Mouse (Mus musculus) gastrocnemius, postnatal 36 days (tissue): ENCODE data around the gene Marc1. TPM values are rescaled to one million over a fixed set of nuclear protein-coding genes. Genes with fewer than 3 reads are reported as not detected.
A peak's percentile ranks its signal among the peaks of the same experiment; 100 is the strongest.

Experiments
- DNase-seq, 2 experiments: peaks; one replicate each; pipeline ENCODE4 v3.0.0; 2022
- intact Hi-C: fragments of 180-260 bp; cut with DNase I; formaldehyde crosslinking; loops from one replicate; pipeline ENCODE4 v1.15.1; 2025
- total RNA-seq, 2 experiments: library from RNA; stranded (reverse); gene quantifications; 2 replicates each; pipeline ENCODE4 v1.2.3; 2021

The Marc1 gene
- total RNA-seq, 2 experiments from 2014 or later = 0.22 to 0.36 TPM

DNA sequence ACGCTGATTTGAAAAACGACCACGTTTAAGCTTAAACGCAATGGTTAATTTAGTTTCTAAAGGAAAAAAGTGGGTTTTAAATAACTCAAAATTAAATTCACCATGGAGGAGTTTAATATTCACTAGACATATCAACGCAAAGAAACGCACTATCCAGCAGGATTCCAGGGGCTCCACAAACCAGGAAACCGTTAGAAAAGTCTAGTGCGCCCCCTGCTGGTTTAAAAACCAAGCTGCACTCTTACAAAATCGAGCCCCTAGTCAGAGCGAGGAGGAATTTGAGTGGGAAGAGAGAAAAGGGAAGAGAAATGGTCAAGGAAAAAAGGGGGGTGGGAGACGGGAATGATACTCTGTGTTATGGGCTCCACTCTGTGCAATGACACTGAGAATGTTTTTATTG is 14.0 kb upstream of the Marc1 start:
- intact Hi-C loops = loop anchor here (10.0 kb wide), 1 partner anchor 370 kb away; no protein-coding TSS in a partner anchor
- DNase-seq = peak in 1 of 2 experiments; percentile 31

DNA sequence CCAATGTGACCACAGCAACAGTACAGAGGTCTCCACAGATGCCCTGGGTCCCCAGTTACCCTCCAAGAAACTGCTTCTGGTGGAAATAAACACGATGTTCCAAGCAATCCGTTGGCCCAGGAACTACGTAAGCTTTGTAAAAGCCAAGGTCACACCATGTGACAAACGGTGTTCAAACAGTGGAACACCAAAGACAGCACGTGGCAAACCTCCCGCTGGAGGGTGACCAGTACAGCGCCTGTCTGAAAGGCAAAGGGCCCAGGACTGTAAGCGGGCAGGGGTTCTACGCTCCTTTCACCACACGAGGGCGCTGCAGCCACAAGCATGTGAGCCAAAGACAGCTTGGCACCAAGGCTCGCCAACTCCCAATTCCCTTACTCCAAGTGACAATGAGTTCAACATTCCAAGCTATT is 13.3 kb upstream of the Marc1 start:
- intact Hi-C loops = loop anchor here (10.0 kb wide), 1 partner anchor 370 kb away; no protein-coding TSS in a partner anchor

DNA sequence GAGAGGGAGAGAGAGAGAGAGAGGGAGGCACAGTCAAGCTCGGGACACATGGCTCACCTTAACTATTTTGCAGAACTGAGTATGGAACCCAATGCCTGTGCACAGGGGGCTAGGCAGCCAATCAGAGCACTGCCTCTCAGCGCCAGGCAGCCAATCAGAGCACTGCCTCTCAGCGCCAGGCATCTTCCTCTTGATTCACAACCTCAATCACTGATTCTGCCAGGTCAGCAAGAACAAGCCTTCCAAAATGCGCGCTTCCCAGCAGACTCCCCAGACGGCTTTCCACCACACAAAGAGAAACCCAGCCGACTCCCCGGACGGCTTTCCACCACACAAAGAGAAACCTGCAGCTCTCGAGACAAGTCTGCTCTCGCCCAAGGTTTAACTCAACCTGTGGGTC is 11.6 kb upstream of the Marc1 start:
- intact Hi-C loops = loop anchor here (10.0 kb wide), 1 partner anchor 372 kb away; no protein-coding TSS in a partner anchor
- DNase-seq = no peak

More for the DNA sequence above, 13.3 kb upstream of the Marc1 start:
- peak; percentile 92 for DNase-seq

DNA sequence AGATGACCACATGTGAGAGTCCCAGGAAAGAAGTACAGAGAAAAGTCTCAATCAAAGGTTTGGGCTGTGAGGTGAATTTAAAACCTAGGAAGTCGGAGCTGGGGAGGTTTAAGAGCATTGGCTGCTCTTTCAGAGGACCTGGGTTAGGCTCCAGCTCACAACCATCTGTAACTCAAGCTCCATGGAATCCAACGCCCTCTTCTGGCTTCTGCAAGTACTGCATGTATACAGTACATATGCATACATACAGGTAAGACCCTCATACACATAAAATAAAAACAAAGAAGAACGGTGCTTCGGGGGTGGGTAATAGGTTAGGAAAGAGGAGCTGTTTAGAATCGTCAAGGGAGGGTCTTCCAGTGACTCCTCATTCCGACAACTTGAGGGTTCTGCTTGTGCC is 6.7 kb upstream of the Marc1 start:
- DNase-seq = no peak
- intact Hi-C loops = no loop called here

DNA sequence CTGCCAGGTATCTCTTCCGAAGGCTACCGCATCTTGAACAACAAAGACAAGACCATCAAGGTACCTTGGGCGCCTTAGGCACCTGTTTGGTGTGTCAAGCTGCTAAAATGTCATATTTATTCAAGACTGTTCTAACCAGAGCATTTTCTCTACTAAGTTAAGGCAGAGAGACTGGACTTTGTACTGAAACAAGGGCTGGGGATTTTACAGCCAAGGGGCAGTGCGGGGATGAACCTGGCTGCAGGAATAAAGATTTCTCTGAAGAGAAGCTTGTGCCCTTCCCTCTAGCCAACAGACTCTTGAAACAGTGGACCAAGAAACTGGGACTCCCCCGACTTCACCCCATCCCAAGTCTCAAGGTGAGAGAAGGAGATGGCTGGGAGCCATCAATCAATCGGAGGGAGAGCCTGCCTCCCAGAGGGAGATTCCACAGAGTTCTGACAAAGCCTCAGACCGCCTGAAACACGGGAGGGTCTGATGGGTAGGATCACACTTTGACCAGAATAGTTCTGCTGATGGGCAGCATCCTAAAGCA is 670 bp upstream of the Marc1 start:
- DNase-seq = no peak
- intact Hi-C loops = no loop called here

DNA sequence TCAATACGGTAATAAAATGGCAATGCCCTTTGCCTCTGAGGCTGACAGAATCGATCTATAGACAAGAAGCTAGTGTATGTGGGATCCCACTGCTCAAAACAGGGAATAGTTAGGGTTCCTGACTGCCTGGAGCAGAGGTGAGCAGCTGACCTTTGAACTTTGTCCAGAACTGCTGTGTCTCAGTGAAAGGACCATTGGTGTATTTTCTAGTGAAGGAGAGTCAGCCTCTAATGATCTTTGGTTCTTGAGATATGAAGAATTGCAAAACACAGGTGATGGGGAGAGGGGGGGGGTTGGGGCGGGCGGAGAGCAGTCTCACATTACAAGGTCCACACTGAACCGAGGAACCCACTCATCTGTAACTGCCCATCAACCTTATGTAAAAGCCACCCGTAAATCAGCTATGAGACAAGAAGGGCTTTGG is 1.5 kb downstream of the Marc1 start:
- no peak for DNase-seq
- intact Hi-C loops = no loop called here

DNA sequence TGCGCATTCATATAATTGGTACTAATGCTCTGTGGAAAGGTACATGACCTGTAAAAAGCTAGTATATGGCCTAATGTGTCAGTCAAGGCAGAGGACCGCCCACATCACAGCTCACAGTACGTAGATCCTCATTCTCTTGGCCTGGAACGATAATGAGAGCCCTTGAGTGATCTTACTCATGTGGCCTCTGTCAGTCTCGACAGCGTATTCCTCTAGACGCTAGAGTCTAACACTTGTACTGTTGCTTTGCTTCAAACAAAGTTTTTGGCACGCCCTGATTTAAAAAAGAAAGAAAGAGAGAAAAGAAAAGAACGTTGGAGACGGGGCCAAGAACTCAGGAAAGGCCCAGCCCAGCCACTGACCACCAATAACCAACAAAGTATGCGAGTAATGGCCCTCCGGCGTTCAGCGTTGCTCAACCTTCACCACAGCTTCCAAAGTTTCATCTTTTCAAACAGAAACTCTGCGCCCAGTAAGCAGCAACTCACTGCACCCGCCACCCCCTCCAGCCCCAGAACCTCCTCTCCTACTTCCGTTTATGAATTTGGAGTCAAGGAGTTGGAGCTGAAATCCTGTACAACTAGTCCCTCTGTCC is 2.6 kb downstream of the Marc1 start:
- DNase-seq = no peak
- intact Hi-C loops = no loop called here

DNA sequence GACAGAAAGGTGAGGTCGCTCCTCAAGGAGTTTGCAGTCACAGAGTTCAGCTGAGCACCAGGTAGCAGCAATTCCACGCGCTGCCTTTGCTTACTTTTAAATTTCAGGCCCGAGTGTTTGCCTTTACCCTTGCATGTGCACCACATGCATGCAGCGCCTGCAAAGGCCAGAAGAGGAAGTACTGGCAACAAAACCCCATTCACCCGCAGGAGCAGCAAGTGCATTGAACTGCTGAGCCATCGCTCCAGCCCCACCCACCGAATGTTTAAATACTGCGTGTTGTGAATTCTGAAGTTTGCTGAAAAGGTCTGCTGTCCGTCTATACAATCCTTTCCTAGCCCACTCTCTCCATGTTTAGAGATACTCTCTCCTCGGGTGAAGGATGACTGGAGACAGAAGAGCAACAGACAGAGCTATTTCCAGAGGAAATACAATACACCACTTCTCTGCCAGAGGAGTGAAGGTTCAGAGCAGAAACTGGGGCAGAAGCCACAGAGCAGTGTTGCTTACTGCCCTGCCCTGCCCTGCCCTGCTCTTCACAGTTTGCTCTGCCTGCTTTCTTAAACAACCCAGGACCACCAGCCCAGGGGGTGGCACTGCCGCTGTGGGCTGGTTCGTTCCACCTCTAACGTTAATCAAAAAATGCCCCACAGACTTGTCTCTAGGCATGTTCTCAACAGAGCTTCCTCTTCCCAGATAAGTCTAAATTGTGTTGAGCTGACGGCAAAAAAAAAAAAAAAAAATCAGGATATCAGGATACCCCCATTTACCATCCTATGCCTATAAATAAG is 3.3 kb downstream of the Marc1 start:
- intact Hi-C loops = no loop called here
- DNase-seq = no peak

DNA sequence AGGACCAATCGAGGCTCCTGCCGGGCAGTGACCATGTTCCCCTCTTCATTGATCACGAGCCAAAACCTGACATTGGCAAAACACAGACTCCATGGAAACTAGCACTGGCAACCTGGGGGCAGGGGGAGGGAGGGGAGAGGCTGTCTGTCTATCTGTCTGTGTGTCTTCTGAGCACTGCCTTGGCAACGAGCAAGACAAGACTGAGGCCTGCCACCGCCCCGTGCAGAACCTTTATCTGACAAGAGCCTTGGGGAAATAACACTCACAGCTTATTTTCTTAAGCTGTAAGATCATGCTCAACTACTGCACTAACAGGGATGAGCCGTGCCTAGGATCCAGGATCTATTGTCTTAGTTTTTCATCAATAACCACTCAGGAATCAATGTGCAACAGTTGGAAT is 4.0 kb downstream of the Marc1 start:
- DNase-seq = no peak
- intact Hi-C loops = no loop called here

DNA sequence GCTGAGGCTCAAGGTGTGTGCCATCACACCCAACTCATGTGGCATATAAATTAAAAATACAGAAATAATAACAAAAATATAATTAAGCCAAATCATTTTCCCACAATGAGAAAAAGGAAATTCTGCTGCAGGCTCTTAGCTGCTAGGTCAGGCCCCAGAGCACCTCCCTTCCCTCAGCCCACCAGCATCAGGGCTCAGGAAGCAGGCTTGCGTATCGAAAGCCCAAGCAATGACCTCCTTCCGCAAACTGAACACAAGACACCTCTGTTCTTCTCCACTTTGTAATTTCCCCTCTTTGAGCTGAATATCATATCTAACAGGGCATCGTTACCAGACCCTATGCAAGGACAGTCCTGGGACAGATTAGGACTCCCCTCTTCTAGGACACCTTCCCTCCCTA is 5.4 kb downstream of the Marc1 start:
- intact Hi-C loops = no loop called here
- no peak for DNase-seq

DNA sequence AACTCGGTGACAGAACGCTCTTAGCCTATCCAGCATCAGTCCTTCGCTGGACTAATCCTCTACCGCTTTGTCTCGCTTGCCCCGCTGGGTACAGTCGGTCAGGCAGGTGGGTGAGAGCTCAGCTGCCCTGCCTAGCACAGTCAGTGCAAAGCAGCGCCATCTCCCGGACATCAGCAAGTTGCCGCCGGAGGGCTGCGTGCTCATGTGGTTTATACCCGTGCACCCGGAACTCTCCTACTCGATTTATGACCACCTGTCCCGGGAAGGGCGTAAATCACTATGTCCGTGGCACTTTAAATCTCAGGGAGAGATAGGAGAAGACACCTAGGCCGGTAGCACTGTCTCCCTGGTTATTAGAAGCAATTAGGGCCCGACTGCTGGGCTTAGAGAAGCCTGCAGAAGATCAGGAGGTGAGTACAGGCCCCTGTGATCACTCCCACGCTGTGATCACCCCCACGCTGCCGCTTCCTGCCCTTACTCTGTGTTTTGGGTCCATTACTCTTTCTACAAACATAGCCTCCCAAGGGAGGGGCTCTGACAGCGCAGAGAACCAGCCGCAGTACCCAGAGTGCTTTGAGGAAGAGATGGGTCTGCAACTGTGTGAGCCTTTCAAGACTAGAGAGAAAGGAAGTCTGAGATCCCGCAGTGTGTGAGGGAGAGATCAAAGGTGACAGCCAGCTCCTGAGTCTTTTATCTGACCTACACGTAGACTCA is 17.8 kb downstream of the Marc1 start:
- peak in 1 of 2 experiments; percentile 39 for DNase-seq
- intact Hi-C loops = loop anchor here (5.0 kb wide), 1 partner anchor 526 kb away; no protein-coding TSS in a partner anchor

DNA sequence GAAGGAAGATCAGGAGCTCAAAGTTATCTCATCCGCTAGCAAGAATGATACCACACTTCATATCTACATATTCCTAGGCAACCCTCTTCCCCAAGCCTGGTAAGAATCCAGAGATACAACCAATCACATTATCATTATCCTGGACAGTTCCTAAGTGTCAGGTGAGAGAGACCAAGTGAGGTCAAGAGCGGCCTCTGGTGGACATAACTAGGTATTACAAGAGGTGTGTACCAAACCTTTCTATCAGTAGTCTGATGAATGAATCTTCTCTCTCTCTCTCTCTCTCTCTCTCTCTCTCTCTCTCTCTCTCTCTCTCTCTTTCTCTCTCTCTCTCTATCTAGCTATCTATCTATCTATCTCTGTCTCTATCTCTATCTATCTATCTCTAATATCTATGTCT is 20.0 kb downstream of the Marc1 start:
- no peak for DNase-seq
- intact Hi-C loops = loop anchor here (5.0 kb wide), 1 partner anchor 524 kb away; no protein-coding TSS in a partner anchor

DNA sequence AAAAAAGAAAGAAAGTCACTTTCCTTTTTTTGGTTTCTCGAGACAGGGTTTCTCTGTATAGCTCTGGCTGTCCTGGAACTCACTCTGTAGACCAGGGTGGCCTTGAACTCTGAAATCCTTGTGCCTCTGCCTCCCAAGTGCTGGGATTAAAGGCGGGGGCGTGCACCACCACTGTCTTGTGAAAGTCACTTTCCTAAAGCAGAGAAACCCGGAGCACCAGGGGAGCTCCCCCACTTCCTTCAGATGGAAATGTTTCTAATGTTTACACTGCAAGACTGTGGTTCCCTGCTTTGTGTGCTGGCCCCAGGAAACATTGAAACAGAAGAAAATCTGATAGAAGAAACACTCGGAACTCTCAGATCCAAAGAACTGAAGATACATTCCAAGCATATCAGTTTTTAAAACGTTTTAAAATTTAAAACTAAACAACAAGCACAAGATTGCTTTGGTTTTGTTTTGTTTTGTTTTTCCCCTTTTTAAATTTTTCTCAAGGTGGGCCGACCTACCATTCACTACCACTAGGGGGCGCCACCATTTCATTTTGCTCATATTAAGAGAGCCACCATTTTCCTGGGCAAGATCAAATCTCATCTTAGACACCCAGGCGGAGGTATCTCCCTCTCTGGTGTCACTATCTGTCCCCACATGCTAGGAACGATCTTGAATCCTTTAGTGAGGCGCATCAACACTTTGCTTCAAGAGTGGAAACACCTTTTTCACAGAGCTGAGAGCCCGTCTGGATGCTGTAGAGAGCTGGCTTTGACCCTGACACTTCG is 24.5 kb downstream of the Marc1 start:
- no peak for DNase-seq
- intact Hi-C loops = no loop called here

DNA sequence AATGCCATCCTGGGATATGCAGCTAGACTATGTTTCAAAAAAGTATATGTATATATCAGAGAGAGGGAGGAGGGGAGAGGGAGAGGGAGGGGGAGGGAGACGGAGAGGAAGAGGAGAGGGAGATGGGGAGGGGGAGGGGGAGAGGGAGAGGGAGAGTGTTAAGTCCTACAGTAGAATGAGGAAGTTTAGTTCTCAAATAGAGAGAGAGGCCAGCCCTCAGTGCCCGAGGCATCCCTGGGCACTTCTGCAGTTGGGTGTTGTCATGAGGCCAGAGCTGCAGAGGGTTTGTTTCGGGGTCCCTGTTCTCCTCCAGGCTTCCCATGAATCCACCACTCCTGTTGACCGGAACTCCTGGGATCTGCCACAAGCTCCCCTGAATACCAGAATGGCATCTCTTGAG is 27.5 kb downstream of the Marc1 start:
- intact Hi-C loops = no loop called here
- no peak for DNase-seq

DNA sequence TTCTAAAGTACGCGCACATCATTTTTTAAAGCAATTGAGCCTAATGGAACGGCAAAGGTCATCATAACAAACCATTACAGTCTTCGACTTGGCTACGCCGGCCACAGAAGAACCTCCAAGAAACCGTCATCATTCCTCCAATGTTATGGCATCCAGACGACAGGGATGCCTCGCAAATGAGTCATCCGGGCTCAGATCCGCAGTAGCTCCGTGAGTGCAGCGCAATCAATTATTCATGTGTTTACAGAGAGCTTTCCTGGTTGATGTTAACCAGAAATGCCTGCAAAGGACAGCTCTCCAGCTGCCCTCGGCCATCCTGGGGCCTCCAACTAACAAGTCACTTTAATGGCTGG is 29.0 kb downstream of the Marc1 start:
- intact Hi-C loops = no loop called here
- DNase-seq = no peak

DNA sequence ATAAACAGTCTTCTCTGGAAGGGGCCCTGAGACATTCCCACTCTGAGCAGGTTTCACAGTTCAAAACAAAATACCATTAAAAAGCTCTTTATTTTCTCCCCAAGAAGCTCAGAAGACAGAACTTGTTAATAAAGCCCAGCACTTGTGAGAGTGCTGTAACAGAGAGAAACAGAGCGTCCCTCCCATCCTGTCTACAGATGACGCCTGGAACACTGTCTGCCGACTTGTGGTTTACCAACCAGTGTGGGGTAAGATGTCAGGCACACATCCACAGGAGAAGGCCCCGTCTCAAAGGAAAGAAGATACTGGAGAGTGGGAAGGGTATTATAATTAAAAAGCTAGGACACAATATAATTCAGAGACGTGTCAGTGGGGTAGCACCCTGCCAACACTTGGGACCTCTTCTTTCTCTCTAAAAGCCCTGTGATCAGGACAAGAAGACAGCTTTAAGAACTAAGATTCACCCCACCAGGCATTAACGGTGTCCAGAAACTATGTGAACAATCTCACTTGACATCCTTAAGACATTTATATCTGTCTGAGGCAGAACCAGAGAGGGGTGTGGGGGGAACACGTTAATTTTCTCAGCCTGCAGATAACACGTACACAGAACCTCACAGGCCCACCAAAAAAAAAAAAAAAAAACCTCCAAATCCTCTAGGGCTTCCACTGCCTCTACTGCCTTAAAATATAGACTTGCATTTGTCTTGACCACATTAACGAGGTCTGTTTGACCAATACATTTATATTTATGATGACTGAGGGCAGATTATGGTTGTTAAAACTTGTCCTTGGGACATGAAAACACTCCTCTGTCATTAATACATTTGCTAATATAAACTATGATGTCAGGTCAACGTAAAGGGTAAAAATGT is 29.6 kb downstream of the Marc1 start:
- intact Hi-C loops = no loop called here
- DNase-seq = no peak

DNA sequence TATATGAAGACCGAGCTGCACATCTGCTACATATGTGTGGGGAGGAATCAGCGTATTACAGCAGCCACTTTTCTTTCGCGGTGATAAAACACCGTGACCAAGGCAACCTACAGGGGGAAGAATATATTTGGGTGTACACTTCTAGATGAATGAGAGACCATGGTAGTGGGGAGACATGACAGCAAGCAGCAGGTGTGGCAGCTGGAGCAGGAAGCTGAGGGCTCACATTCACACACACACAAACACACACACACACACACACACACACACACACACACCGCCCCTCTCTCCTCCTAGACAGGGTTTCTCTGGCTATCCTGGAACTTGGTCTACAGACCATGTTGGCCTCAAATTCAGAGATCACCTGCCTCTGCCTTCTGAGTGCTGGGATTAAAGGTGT is 33.0 kb downstream of the Marc1 start:
- intact Hi-C loops = no loop called here
- no peak for DNase-seq

DNA sequence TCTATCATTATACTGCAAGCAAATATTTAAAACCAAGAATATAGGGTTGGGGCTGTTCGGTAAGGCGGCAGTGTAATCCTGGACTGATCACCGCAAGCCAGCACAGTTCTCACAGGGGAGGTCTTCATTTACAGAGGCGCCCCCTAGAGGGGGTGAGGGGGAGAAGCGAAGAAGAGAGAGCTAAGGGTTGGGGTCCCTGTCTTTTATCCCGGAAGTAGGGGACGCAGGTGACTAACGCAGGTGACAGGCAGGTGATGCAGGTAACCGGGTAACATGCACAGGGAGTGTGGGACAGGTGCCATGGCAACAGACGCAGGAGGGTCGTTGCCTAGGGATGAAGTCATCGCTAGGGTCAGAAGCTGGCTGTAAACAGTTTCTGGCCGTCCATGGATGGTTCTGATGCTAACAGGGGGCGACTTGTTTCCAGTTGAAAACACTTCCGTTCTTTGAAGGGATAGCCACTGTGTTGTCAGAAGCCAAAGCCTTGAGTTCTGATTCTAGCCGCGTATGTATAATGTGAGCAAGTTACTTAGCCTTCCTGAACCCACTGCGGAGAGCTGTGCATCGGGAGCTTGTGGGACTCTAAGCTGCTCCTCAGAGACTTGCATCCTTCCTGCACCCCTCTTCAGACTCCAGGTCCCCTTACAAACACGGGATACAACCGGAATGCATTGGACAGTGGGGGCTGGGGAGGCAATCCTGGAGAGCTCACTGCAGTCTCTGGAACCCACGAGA is 33.9 kb downstream of the Marc1 start:
- intact Hi-C loops = no loop called here

DNA sequence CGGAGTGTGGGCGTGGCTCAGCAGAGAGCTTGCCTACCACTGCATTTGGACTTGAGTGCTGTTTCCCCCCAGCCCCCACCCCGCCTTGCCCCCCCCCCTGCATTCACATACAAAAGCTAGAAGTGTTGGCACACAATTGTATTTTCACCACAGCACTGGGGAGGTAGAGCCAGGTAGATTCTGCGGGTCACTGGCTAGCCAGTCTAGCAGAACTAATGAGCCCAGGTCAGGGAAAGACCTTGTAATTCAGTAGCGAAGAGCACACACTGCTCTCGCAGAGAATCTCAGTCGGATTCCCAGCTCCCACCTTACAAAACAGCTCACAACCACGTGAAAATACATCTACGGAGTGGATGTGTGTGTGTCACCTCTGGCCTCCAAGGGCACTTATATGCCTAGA is 35.8 kb downstream of the Marc1 start:
- DNase-seq = no peak
- intact Hi-C loops = no loop called here

More for the DNA sequence above, 33.9 kb downstream of the Marc1 start:
- DNase-seq = no peak
